Mouse (Mus musculus) small intestine, adult 2 months (tissue): ENCODE measurements around the gene Gm281. TPM values are rescaled to one million over a fixed set of nuclear protein-coding genes. Genes with fewer than 3 reads are reported as not detected.

Experiments
- H3K27ac ChIP-seq: fragments of 200-500 bp; 2 replicates; pipeline ENCODE4 v1.5.1; 2012; ENCODE audit warnings: low read depth, low read length, control low read depth, inconsistent platforms; ENCODE audit not compliant: insufficient read depth
- H3K27me3 ChIP-seq: fragments of 200-500 bp; 2 replicates; pipeline ENCODE4 v1.6.1; 2012; ENCODE audit warnings: mild to moderate bottlenecking, moderate library complexity, low read length, inconsistent platforms; ENCODE audit not compliant: control insufficient read depth, insufficient read depth
- H3K36me3 ChIP-seq: fragments of 200-500 bp; 2 replicates; pipeline ENCODE4 v1.6.1; 2012; ENCODE audit warnings: mild to moderate bottlenecking, low read length, control low read depth, inconsistent platforms; ENCODE audit not compliant: control insufficient read depth, insufficient read depth
- H3K4me1 ChIP-seq: fragments of 200-500 bp; 2 replicates; pipeline ENCODE4 v1.6.1; 2012; ENCODE audit warnings: low read length, inconsistent platforms, mixed read lengths; ENCODE audit not compliant: control insufficient read depth, insufficient read depth, insufficient read length
- H3K4me3 ChIP-seq: fragments of 200-500 bp; 2 replicates; pipeline ENCODE4 v1.5.1; 2012; ENCODE audit warnings: low read depth, mild to moderate bottlenecking, control low read depth, inconsistent platforms, low read length, moderate library complexity
- POLR2A ChIP-seq: fragments of 200-500 bp; IDR thresholded peaks from 2 replicates; pipeline ENCODE4 v1.6.1; 2012; ENCODE audit warnings: low read depth, mild to moderate bottlenecking, control low read depth, inconsistent platforms, low read length, moderate library complexity
- WGBS: fragments of 180-500 bp; shearing (Covaris S2); methylation state at CpG from one replicate; pipeline ENCODE4 v1.1.7; 2018; 5-methylcytosine and 5-hydroxymethylcytosine counted together
- polyA plus RNA-seq: library from polyadenylated mRNA; depleted of rRNA; stranded (reverse); fragments of >200 nt; gene quantifications from 2 replicates; pipeline ENCODE4 v1.2.3, GENCODE M21; 2012; rRNA removed

Gene Gm281
- polyA plus RNA-seq, 1 experiment: not detected

- no peak for TF ChIP-seq POLR2A
- no peaks in the 10 kb centered on the region for H3K27me3 ChIP-seq
- 8% methylated on average over 1 of the region's 1 CpGs for WGBS
- H3K27ac ChIP-seq: no peak overlapping the region
- H3K36me3 ChIP-seq: no peaks in the 10 kb centered on the region
- H3K4me1 ChIP-seq: no peaks in the 10 kb centered on the region
- no peak overlapping the region for H3K4me3 ChIP-seq
Measured at GRCm38 (mm10) chr14:13770686-13771085, 143.6 kb downstream of the Gm281 start.

Other genes starting within 250 kb of the Gm281 start
- gene Sntn, start 243.6 kb downstream of the Gm281 start, polyA plus RNA-seq: not detected in 2 replicates
- 11.9 and 30.8 TPM in 2 replicates for gene Atxn7, start 47.0 kb upstream of the Gm281 start, polyA plus RNA-seq
- 3.6 and 13.5 TPM in 2 replicates for gene Thoc7, start 47.4 kb upstream of the Gm281 start, polyA plus RNA-seq
- 5.3 and 7.5 TPM in 2 replicates for gene Psmd6, start 206.5 kb upstream of the Gm281 start, polyA plus RNA-seq